Mouse (Mus musculus) monocyte, adult 5-6 weeks (primary cell): ENCODE measurements around the gene Rarres2. TPM values are rescaled to one million over a fixed set of nuclear protein-coding genes. Genes with fewer than 3 reads are reported as not detected.

Experiments
- total RNA-seq: library from RNA; stranded (forward); fragments of 200-1000, 200-491, 200-594 nt; gene quantifications from 3 replicates; pipeline ENCODE4 v1.2.3, GENCODE M21; 2017

The Rarres2 gene
- total RNA-seq, 1 experiment from 2014 or later: not detected

Other genes with a start within 250 kb of the Rarres2 start
- gene Krba1, start 177.2 kb downstream of the Rarres2 start, total RNA-seq: 1.1 to 4.7 TPM (median 2.1 TPM) in 3 replicates
- 5.4 to 17.3 TPM (median 17.0 TPM) in 3 replicates for gene Zfp467, start 127.0 kb downstream of the Rarres2 start, total RNA-seq
- gene Sspo, start 124.6 kb downstream of the Rarres2 start, total RNA-seq: 0.10 to 2.7 TPM (median 0.39 TPM) in 3 replicates
- gene Atp6v0e2, start 35.2 kb downstream of the Rarres2 start, total RNA-seq: 1.8 TPM in 1 of 3 replicates, not detected in the others
- 11.2 to 24.6 TPM (median 14.3 TPM) in 3 replicates for gene Lrrc61, start 18.0 kb downstream of the Rarres2 start, total RNA-seq
- gene Gm45021, start 16.8 kb upstream of the Rarres2 start, total RNA-seq: not detected in 3 replicates
- 0.85 to 5.5 TPM (median 2.1 TPM) in 3 replicates for gene Repin1, start 21.1 kb upstream of the Rarres2 start, total RNA-seq
- gene Gm44965, start 21.2 kb upstream of the Rarres2 start, total RNA-seq: 7.7 TPM in 1 of 3 replicates, not detected in the others
- 2.6 to 2.8 TPM (median 2.6 TPM) in 3 replicates for gene Zfp775, start 29.3 kb upstream of the Rarres2 start, total RNA-seq
- 0.19 to 0.21 TPM in 2 of 3 replicates, not detected in the other for gene AI854703, start 54.0 kb upstream of the Rarres2 start, total RNA-seq
- 132 to 417 TPM (median 134 TPM) in 3 replicates for gene Gimap8, start 74.4 kb upstream of the Rarres2 start, total RNA-seq
- gene Gimap9, start 103.3 kb upstream of the Rarres2 start, total RNA-seq: 104 to 288 TPM (median 141 TPM) in 3 replicates
- gene Gimap4, start 111.8 kb upstream of the Rarres2 start, total RNA-seq: 697 to 2,222 TPM (median 742 TPM) in 3 replicates
- gene Gimap6, start 135.4 kb upstream of the Rarres2 start, total RNA-seq: 355 to 968 TPM (median 415 TPM) in 3 replicates
- gene Gm28053, start 145.8 kb upstream of the Rarres2 start, total RNA-seq: 17.6 to 57.0 TPM (median 34.4 TPM) in 3 replicates
- 67.2 to 199 TPM (median 74.1 TPM) in 3 replicates for gene Gimap7, start 145.8 kb upstream of the Rarres2 start, total RNA-seq
- gene Gimap1, start 166.3 kb upstream of the Rarres2 start, total RNA-seq: 99.2 to 313 TPM (median 123 TPM) in 3 replicates
- gene Gimap5, start 173.4 kb upstream of the Rarres2 start, total RNA-seq: 91.7 to 178 TPM (median 113 TPM) in 3 replicates
- gene Gimap3, start 198.1 kb upstream of the Rarres2 start, total RNA-seq: 92.2 to 334 TPM (median 99.5 TPM) in 3 replicates